Mouse (Mus musculus) embryonic fibroblast, embryonic 13.5 days (primary cell): Measurements from ENCODE around the gene Sdf2l1.
A peak's percentile ranks its signal among the peaks of the same experiment; 100 is the strongest.

ENCODE experiments used
- CTCF ChIP-seq: IDR thresholded peaks from 2 replicates; pipeline ENCODE4 v1.5.1; 2011; ENCODE audit warnings: mild to moderate bottlenecking, control low read depth, low read length, moderate library complexity, borderline replicate concordance; ENCODE audit not compliant: insufficient read depth
- POLR2A ChIP-seq: IDR thresholded peaks from 2 replicates; pipeline ENCODE4 v1.6.1; 2011; ENCODE audit warnings: low read depth, mild to moderate bottlenecking, control low read depth, low read length, moderate library complexity

DNA sequence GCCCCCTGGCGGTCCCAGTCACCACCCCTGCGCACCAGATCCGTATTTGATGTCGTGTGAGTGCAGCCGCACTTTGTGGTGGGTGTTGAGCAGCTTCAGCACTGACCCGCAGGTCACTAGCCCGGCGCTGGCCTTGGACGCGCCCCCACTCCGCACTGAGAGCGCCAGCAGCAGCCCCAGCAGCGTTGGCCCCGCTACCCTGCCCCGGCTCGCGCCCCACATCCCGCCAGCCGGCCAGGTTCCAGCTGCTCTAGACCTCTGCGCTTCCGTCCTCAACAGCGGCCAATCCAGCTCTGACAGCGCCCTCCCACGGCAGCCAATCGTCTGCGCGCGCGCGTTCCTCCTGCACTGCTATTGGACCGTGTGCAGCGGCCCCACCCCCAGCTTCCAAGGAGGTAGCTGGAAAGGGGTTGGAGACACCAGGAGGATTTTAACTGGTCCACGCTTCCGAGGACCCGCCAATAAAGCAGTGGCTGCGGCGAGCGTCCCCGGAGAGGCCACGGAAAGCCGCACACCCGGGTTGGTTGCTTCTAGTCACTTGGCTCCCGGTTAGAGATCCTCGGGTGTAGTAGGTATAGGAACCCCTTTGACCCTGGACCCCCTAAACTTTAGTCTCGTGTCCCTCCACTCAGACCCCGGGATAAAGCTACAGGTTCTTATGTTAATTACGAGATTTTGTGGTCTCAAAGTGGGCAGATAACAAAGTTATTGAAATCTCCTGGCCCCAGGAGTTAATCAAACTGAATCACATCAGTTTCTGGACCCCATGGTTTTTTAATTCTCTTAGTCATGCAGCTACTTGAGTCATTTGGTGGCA, at the start of gene Sdf2l1:
- TF ChIP-seq CTCF (no peak), POLR2A (peak; percentile 70)
